Mouse (Mus musculus) retina, postnatal 7 days (tissue): ENCODE measurements around the gene Frg2f1.

Experiments
- DNase-seq: peaks from one replicate; pipeline ENCODE4 v3.0.0-alpha.2; 2012; ENCODE audit warnings: low read depth, low spot score

The Frg2f1 gene

GRCm38 (mm10) chr4:119492933-119493327 is 46.4 kb downstream of the Frg2f1 start:
- DNase-seq, result no peak

- DNase-seq, result peak; percentile 49
These were observed 46.9 kb downstream of the Frg2f1 start, which contains the start of gene Rimkla for GRCm38 (mm10) chr4:119492291-119492932. TSS of gene Rimkla (minus strand) at chr4:119492628.

DNA sequence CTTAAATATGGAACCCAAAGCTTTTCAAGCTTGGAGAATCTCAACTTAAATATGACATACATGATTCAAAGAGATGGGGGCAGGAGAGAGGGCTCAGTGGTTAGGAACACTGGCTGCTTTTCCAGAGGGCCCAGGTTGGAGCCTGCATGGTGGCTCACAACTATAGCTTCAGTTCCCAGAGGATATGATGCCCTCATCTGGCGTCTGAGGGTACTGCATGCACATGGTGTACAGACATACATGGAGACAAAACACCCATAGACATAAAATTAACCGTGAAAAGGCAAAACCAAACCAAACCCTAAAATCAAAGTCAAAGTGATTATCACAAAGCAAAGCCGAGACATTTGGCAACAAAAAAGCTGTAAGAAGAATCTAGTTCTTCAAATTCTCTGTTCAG is 48.5 kb downstream of the Frg2f1 start:
- DNase-seq, result no peak

- DNase-seq, result no peak
These were observed 49.7 kb downstream of the Frg2f1 start for GRCm38 (mm10) chr4:119489666-119490065.

DNA sequence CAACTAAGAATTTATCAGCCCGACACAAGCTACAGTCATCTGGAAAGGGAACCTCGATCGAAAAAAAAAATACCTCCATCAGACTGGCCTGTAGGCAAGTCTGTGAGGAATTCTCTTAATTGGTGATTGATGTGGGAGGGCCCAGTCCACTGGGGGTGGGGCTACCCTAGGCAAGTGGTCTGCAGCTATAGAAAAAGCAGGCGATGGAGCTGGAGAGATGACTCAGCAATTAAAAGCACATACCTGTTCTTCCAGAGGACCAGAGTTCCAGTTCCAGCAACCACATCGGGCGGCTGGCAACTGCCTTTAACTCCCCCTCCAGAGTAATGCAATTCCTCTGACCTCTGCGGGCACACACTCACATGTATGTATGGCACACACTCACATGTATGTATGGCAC is 54.4 kb downstream of the Frg2f1 start:
- no peak for DNase-seq

GRCm38 (mm10) chr4:119483051-119483450 is 56.3 kb downstream of the Frg2f1 start:
- DNase-seq, result no peak
